Mouse (Mus musculus) brain, adult 2 months (tissue): ENCODE results near the gene Ucn3.
A peak's percentile ranks its signal among the peaks of the same experiment; 100 is the strongest.

Source experiments
- DNase-seq: peaks from one replicate; pipeline ENCODE4 v3.0.0; 2011; ENCODE audit warnings: low read depth, low spot score

Ucn3 gene

GRCm38 (mm10) chr13:3892601-3893000, 52.5 kb downstream of the Ucn3 start:
- peak; percentile 5 for DNase-seq

- DNase-seq: peak; percentile 42
Measured at GRCm38 (mm10) chr13:3891479-3892087, 53.6 kb downstream of the Ucn3 start.
